ENCODE assay signal across 9 mouse cellular contexts in the genomic region with DNA sequence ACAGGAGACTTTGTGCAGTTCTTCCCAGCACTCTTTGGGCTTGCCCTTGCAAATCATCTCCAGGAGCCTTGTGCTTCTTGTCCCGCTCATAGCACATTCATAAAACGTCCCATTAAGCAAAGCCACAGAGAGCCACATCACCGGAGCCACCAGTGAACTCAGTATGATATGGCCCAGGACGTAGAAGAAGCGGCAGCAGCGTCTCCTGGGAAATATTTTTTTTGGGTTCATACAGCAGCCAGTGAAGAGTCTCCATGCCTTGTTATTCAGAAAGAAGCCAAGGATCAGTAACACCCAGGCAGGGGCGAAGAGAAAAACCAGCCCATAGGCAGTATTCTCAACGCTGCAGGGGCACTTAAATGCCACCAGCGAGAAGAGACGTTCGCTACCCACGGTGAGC. TPM values are rescaled to one million over a fixed set of nuclear protein-coding genes. Genes with fewer than 3 reads are reported as not detected.
DNase-seq lines count a peak whose midpoint lies in the region; ATAC-seq and TF ChIP-seq lines count a peak whose summit lies in the region.
"Had no signal": no experiment of that assay in that cellular context is flagged by ENCODE, and none has a peak within 500 bp of the region (broad histone marks: within the 10 kb centered on the region; RNA-seq: fewer than 3 reads in every experiment).

No protein-coding gene starts in this region.

- no peak overlapping the region for H3K27ac ChIP-seq in kidney, embryonic 14.5 days (ENCODE audit: low read depth, low read length)
- no peak overlapping the region for H3K27ac ChIP-seq in bone marrow macrophage, adult 2 months (ENCODE audit: insufficient read depth, low read depth, low read length)
- peak overlapping the region; percentile 74 for H3K27ac ChIP-seq in heart, postnatal 0 days (ENCODE audit: low read depth)
- H3K27ac ChIP-seq in midbrain, embryonic 13.5 days, result no peak overlapping the region

- ATAC-seq in kidney, embryonic 14.5 days (ENCODE audit: low FRiP score, low TSS enrichment), result peak; percentile 24; the same call in 1 of the 2 replicates
- ATAC-seq in heart, postnatal 0 days (ENCODE audit: insufficient read depth, low read depth), result 0 out of 2 replicates have a peak, but pooled peaks have one; percentile 16
- ATAC-seq in midbrain, embryonic 13.5 days, result no peak

- no peak for TF ChIP-seq POLR2A in bone marrow macrophage, adult 2 months (IDR thresholded peaks at IDR 0.05; ENCODE audit: borderline replicate concordance, low read depth, low read length)

- peak overlapping the region; percentile 31 for H3K4me2 ChIP-seq in kidney, embryonic 14.5 days (replicated peaks; ENCODE audit: low read depth, low read length)
- peak overlapping the region; percentile 64 for H3K4me2 ChIP-seq in heart, postnatal 0 days (ENCODE audit: low read depth, low read length)
- peak overlapping the region; percentile 38 for H3K4me2 ChIP-seq in midbrain, embryonic 13.5 days (replicated peaks)

- H3K9me3 ChIP-seq in kidney, embryonic 14.5 days (ENCODE audit: control insufficient read depth, low read length), result no peaks in the 10 kb centered on the region
- no peaks in the 10 kb centered on the region for H3K9me3 ChIP-seq in heart, postnatal 0 days (replicated peaks; ENCODE audit: control insufficient read depth, low read length)
- H3K9me3 ChIP-seq in midbrain, embryonic 13.5 days, result no peaks in the 10 kb centered on the region

- H3K9ac ChIP-seq in kidney, embryonic 14.5 days (ENCODE audit: low read depth, low read length), result no peak overlapping the region
- H3K9ac ChIP-seq in heart, postnatal 0 days (replicated peaks; ENCODE audit: low read depth, low read length), result peak overlapping the region; percentile 49
- 0 out of 2 replicates have a peak overlapping the region, but pooled peaks have one; percentile 4 for H3K9ac ChIP-seq in midbrain, embryonic 13.5 days (replicated peaks)

- no peaks in the 10 kb centered on the region for H3K36me3 ChIP-seq in kidney, embryonic 14.5 days (ENCODE audit: control insufficient read depth, insufficient read depth, low read length)
- H3K36me3 ChIP-seq in heart, postnatal 0 days (replicated peaks; ENCODE audit: control insufficient read depth, insufficient read depth, low read length), result no peaks in the 10 kb centered on the region
- H3K36me3 ChIP-seq in midbrain, embryonic 13.5 days, result no peaks in the 10 kb centered on the region

- TF ChIP-seq EP300 in heart, postnatal 0 days (IDR thresholded peaks at IDR 0.05; ENCODE audit: low read depth), result no peak

- H3K4me3 ChIP-seq in kidney, embryonic 14.5 days (ENCODE audit: low read length), result peak overlapping the region; percentile 18; the same call in 1 of the 2 replicates
- H3K4me3 ChIP-seq in bone marrow macrophage, adult 2 months (ENCODE audit: insufficient read depth, low read length), result peak overlapping the region; percentile 27; the same call in 1 of the 2 replicates
- peak overlapping the region; percentile 45 for H3K4me3 ChIP-seq in heart, postnatal 0 days (ENCODE audit: low read depth, low read length)
- H3K4me3 ChIP-seq in midbrain, embryonic 13.5 days (replicated peaks), result peak overlapping the region; percentile 7; the same call in 1 of the 2 replicates

- no peaks in the 10 kb centered on the region for H3K27me3 ChIP-seq in kidney, embryonic 14.5 days (ENCODE audit: control insufficient read depth, insufficient read depth, low read length)
- H3K27me3 ChIP-seq in heart, postnatal 0 days (ENCODE audit: control insufficient read depth, insufficient read depth, low read length), result no peaks in the 10 kb centered on the region
- H3K27me3 ChIP-seq in midbrain, embryonic 13.5 days, result no peaks in the 10 kb centered on the region
- H3K27me3 ChIP-seq: Patski had no signal

- no peaks in the 10 kb centered on the region for H3K4me1 ChIP-seq in kidney, embryonic 14.5 days (ENCODE audit: control insufficient read depth, insufficient read depth, low read length)
- peaks cover 9% of the 10 kb centered on the region for H3K4me1 ChIP-seq in bone marrow macrophage, adult 2 months (ENCODE audit: control insufficient read depth, insufficient read depth, low read length)
- H3K4me1 ChIP-seq in heart, postnatal 0 days (ENCODE audit: control insufficient read depth, insufficient read depth), result peaks cover 9% of the 10 kb centered on the region; the same call in 1 of the 2 replicates
- H3K4me1 ChIP-seq in midbrain, embryonic 13.5 days (replicated peaks), result no peaks in the 10 kb centered on the region

- no peak for TF ChIP-seq CTCF in bone marrow macrophage, adult 2 months (IDR thresholded peaks at IDR 0.05; ENCODE audit: low read depth, low read length)
- no peak for TF ChIP-seq CTCF in heart, postnatal 0 days (IDR thresholded peaks at IDR 0.05; ENCODE audit: low read depth)

- 53% methylated on average over 12 of the region's 12 CpGs for WGBS in kidney, embryonic 14.5 days
- 32% methylated on average over 12 of the region's 12 CpGs for WGBS in heart, postnatal 0 days
- 67% methylated on average over 12 of the region's 12 CpGs for WGBS in midbrain, embryonic 13.5 days

- no peak for DNase-seq in kidney, adult 9 months
- no peak for DNase-seq in heart, postnatal 0 days (ENCODE audit: low spot score)
- no peak for DNase-seq in spleen, postnatal 4 days (ENCODE audit: low spot score in 2 of 2)
- no peak for DNase-seq in gastrocnemius, adult 8-10 months (ENCODE audit: low spot score in 2 of 2)
- no peak for DNase-seq in thymus, postnatal 36 days

RNA-seq across cellular contexts. Expression of a gene that starts 0.4 kb away (rescaled TPM):
- polyA plus RNA-seq in kidney, embryonic 14.5 days (2014; fragmentation: Nextera tagmentation; extraction: Ambion mirVana), result 0.19 and 0.30 TPM in 2 replicates
- not detected in 2 replicates for polyA plus RNA-seq in bone marrow macrophage, adult 2 months (2012; ENCODE audit: insufficient read depth, insufficient read length, missing spikeins)
- total RNA-seq in heart, postnatal 0 days (2014; rRNA removed; ENCODE audit: low replicate concordance), result 1.7 and 2.4 TPM in 2 replicates
- 1.1 and 1.2 TPM in 2 replicates for polyA plus RNA-seq in heart, postnatal 0 days (2015; fragmentation: Nextera tagmentation; extraction: Ambion mirVana)
- 0.16 and 0.32 TPM in 2 replicates for polyA plus RNA-seq in midbrain, embryonic 13.5 days (2015; fragmentation: Nextera tagmentation; extraction: Ambion mirVana)
- under 1 TPM; 0.17 to 0.67 (median 0.40) TPM for total RNA-seq in gastrocnemius, adult 8-10 months (2022)

RNA-seq across cellular contexts. Expression of a gene that starts 31.8 kb away (rescaled TPM):
- polyA plus RNA-seq in kidney, embryonic 14.5 days (2014; fragmentation: Nextera tagmentation; extraction: Ambion mirVana), result 0.89 and 1.7 TPM in 2 replicates
- polyA plus RNA-seq in bone marrow macrophage, adult 2 months (2012; ENCODE audit: insufficient read depth, insufficient read length, missing spikeins), result 20.6 and 24.7 TPM in 2 replicates
- total RNA-seq in heart, postnatal 0 days (2014; rRNA removed; ENCODE audit: low replicate concordance), result 0.70 TPM in 1 of 2 replicates, not detected in the other
- polyA plus RNA-seq in heart, postnatal 0 days (2015; fragmentation: Nextera tagmentation; extraction: Ambion mirVana), result 0.41 and 0.49 TPM in 2 replicates
- 0.19 and 0.31 TPM in 2 replicates for polyA plus RNA-seq in midbrain, embryonic 13.5 days (2015; fragmentation: Nextera tagmentation; extraction: Ambion mirVana)
- total RNA-seq in gastrocnemius, adult 8-10 months (2022), result not detected
- polyA plus RNA-seq: Patski had no signal

RNA-seq across cellular contexts. Expression of a gene that starts 51.9 kb away (rescaled TPM):
- polyA plus RNA-seq in kidney, embryonic 14.5 days (2014; fragmentation: Nextera tagmentation; extraction: Ambion mirVana), result not detected in 2 replicates
- polyA plus RNA-seq in bone marrow macrophage, adult 2 months (2012; ENCODE audit: insufficient read depth, insufficient read length, missing spikeins), result not detected in 2 replicates
- total RNA-seq in heart, postnatal 0 days (2014; rRNA removed; ENCODE audit: low replicate concordance), result not detected in 2 replicates
- not detected in 2 replicates for polyA plus RNA-seq in heart, postnatal 0 days (2015; fragmentation: Nextera tagmentation; extraction: Ambion mirVana)
- not detected in 2 replicates for polyA plus RNA-seq in midbrain, embryonic 13.5 days (2015; fragmentation: Nextera tagmentation; extraction: Ambion mirVana)
- total RNA-seq in gastrocnemius, adult 8-10 months (2022), result not detected

RNA-seq across cellular contexts. Expression of a gene that starts 58.6 kb away (rescaled TPM):
- not detected in 2 replicates for polyA plus RNA-seq in kidney, embryonic 14.5 days (2014; fragmentation: Nextera tagmentation; extraction: Ambion mirVana)
- polyA plus RNA-seq in bone marrow macrophage, adult 2 months (2012; ENCODE audit: insufficient read depth, insufficient read length, missing spikeins), result not detected in 2 replicates
- not detected in 2 replicates for total RNA-seq in heart, postnatal 0 days (2014; rRNA removed; ENCODE audit: low replicate concordance)
- polyA plus RNA-seq in heart, postnatal 0 days (2015; fragmentation: Nextera tagmentation; extraction: Ambion mirVana), result not detected in 2 replicates
- polyA plus RNA-seq in midbrain, embryonic 13.5 days (2015; fragmentation: Nextera tagmentation; extraction: Ambion mirVana), result not detected in 2 replicates
- total RNA-seq in gastrocnemius, adult 8-10 months (2022), result not detected
- polyA plus RNA-seq: Patski had no signal
